In genomic region chr5:53590875-53591682, GRCm38 (mm10) we compare ENCODE assay signal across 8 mouse cellular contexts.
DNase-seq lines count a peak whose midpoint lies in the region; ATAC-seq and TF ChIP-seq lines count a peak whose summit lies in the region.

No protein-coding gene starts in this region.

- H3K36me3 ChIP-seq in heart, postnatal 0 days (replicated peaks; ENCODE audit: control insufficient read depth, insufficient read depth, low read length), result no peaks in the 10 kb centered on the region
- no peaks in the 10 kb centered on the region for H3K36me3 ChIP-seq in macrophage (ENCODE audit: inconsistent target)

- peak overlapping the region; percentile 96 for H3K9ac ChIP-seq in heart, postnatal 0 days (replicated peaks; ENCODE audit: low read depth, low read length)

- H3K4me3 ChIP-seq in heart, postnatal 0 days (ENCODE audit: low read depth, low read length), result peak overlapping the region; percentile 89
- H3K4me3 ChIP-seq in macrophage (ENCODE audit: inconsistent target), result peak overlapping the region; percentile 85

- H3K9me3 ChIP-seq in heart, postnatal 0 days (replicated peaks; ENCODE audit: control insufficient read depth, low read length), result no peaks in the 10 kb centered on the region

- TF ChIP-seq EP300 in heart, postnatal 0 days (IDR thresholded peaks at IDR 0.05; ENCODE audit: low read depth), result no peak

- peak; percentile 14 to 29 for DNase-seq in CD8-positive naive resting alpha-beta T cell, adult 2 months (ENCODE audit: low read depth in 2 of 2, low spot score in 2 of 2)
- peak; percentile 16 for DNase-seq in T-cell, adult 2 months (ENCODE audit: low spot score)
- DNase-seq in embryo, embryonic 10 days (ENCODE audit: low spot score), result peak; percentile 71
- DNase-seq in heart, postnatal 0 days (ENCODE audit: low spot score), result peak; percentile 39
- peak; percentile 42 to 57 for DNase-seq in kidney, postnatal 4 days
- DNase-seq in right cerebral cortex, postnatal 25 days, result peak; percentile 36
- no peak for DNase-seq in frontal cortex, postnatal 25 days (ENCODE audit: low spot score in 2 of 2)

- no peak; the same call in 1 of the 2 replicates for ATAC-seq in heart, postnatal 0 days (ENCODE audit: insufficient read depth, low read depth)

- peaks cover 10% of the 10 kb centered on the region; the same call in 1 of the 2 replicates for H3K4me1 ChIP-seq in heart, postnatal 0 days (ENCODE audit: control insufficient read depth, insufficient read depth)

- H3K4me2 ChIP-seq in heart, postnatal 0 days (ENCODE audit: low read depth, low read length), result peak overlapping the region; percentile 99

- no peak for TF ChIP-seq CTCF in heart, postnatal 0 days (IDR thresholded peaks at IDR 0.05; ENCODE audit: low read depth)

- peaks cover 56% of the 10 kb centered on the region for H3K79me2 ChIP-seq in macrophage (ENCODE audit: inconsistent target)

- under 1% methylated on average over 35 of the region's 67 CpGs for WGBS in heart, postnatal 0 days
- 1% methylated on average over 60 of the region's 67 CpGs for WGBS in macrophage (ENCODE audit: missing documents)

- peak overlapping the region; percentile 98 for H3K27ac ChIP-seq in heart, postnatal 0 days (ENCODE audit: low read depth)
- peak overlapping the region; percentile 94 for H3K27ac ChIP-seq in macrophage

- no peaks in the 10 kb centered on the region for H3K27me3 ChIP-seq in heart, postnatal 0 days (ENCODE audit: control insufficient read depth, insufficient read depth, low read length)

Comparison
In these comparisons a context has a peak if more than half of its experiments do, and no peak if none do; other contexts are left out.
1. DNase-seq: peak in CD8-positive naive resting alpha-beta T cell, adult 2 months (2 of 2), T-cell, adult 2 months (single experiment), embryo, embryonic 10 days (single experiment), heart, postnatal 0 days (single experiment), kidney, postnatal 4 days (2 of 2) and right cerebral cortex, postnatal 25 days (single experiment); none in frontal cortex, postnatal 25 days (0 of 2).